Mouse (Mus musculus) liver, postnatal 0 days (tissue): Measurements from ENCODE around the gene Adgrb3. TPM values are rescaled to one million over a fixed set of nuclear protein-coding genes. Genes with fewer than 3 reads are reported as not detected.

Source experiments
- ATAC-seq: fragments of 200-750 bp; cut with Nextera tagmentation; 2 replicates; pipeline ENCODE4 v1.8.0; 2017; ENCODE audit warnings: mild to moderate bottlenecking, moderate library complexity
- DNase-seq: peaks from one replicate; pipeline ENCODE4 v3.0.0-alpha.2; 2016
- H3K27ac ChIP-seq: fragments of 300-500 bp; sonication (generic); 2 replicates; pipeline ENCODE4 v1.5.1; 2014; ENCODE audit warnings: antibody characterized with exemption, moderate library complexity, mild to moderate bottlenecking, low read depth
- H3K27me3 ChIP-seq: fragments of 300-500 bp; sonication (generic); 2 replicates; pipeline ENCODE4 v1.6.1; 2014; ENCODE audit warnings: low read length, control low read depth, mixed read lengths; ENCODE audit not compliant: insufficient read depth
- H3K36me3 ChIP-seq: fragments of 300-500 bp; sonication (generic); replicated peaks from 2 replicates; pipeline ENCODE4 v1.6.1; 2014; ENCODE audit warnings: mild to moderate bottlenecking, control low read depth, low read length, moderate library complexity, mixed read lengths; ENCODE audit not compliant: insufficient read depth
- H3K4me1 ChIP-seq: fragments of 300-500 bp; sonication (generic); 2 replicates; pipeline ENCODE4 v1.6.1; 2014; ENCODE audit warnings: antibody characterized with exemption, mild to moderate bottlenecking, control low read depth; ENCODE audit not compliant: insufficient read depth
- H3K4me2 ChIP-seq: fragments of 300-500 bp; sonication (generic); 2 replicates; pipeline ENCODE4 v1.6.1; 2014; ENCODE audit warnings: low read depth, mild to moderate bottlenecking, low read length, moderate library complexity, mixed read lengths
- H3K4me3 ChIP-seq: fragments of 300-500 bp; sonication (generic); 2 replicates; pipeline ENCODE4 v1.5.1; 2014; ENCODE audit warnings: low read depth, low read length
- H3K9ac ChIP-seq: fragments of 300-500 bp; sonication (generic); replicated peaks from 2 replicates; pipeline ENCODE4 v1.6.1; 2014; ENCODE audit warnings: mild to moderate bottlenecking, moderate library complexity
- H3K9me3 ChIP-seq: fragments of 300-500 bp; sonication (generic); 2 replicates; pipeline ENCODE4 v1.6.1; 2016; ENCODE audit warnings: mild to moderate bottlenecking, control low read depth, low read length, mixed read lengths
- CTCF ChIP-seq: sonication (generic); IDR thresholded peaks from 2 replicates; pipeline ENCODE4 v1.5.1; 2016; ENCODE audit warnings: antibody characterized with exemption, low read depth
- EP300 ChIP-seq: IDR thresholded peaks from 2 replicates; pipeline ENCODE4 v1.6.1; 2016; ENCODE audit warnings: antibody characterized with exemption, low read depth, mild to moderate bottlenecking
- WGBS: fragments of 180-500 bp; shearing (Covaris S2); extraction: QIAGEN DNeasy Blood & Tissue Kit; methylation state at CpG from one replicate; pipeline ENCODE4 v1.1.7; 2014; ENCODE audit not compliant: insufficient replicate concordance; 5-methylcytosine and 5-hydroxymethylcytosine counted together
- polyA plus RNA-seq: library from polyadenylated mRNA; unstranded; fragments of >200 nt; fragmentation: Nextera tagmentation; extraction: Ambion mirVana; gene quantifications from 2 replicates; pipeline ENCODE4 v1.2.1, GENCODE M21; 2015

The Adgrb3 gene
- polyA plus RNA-seq, 1 experiment from 2014 or later = not detected

DNA sequence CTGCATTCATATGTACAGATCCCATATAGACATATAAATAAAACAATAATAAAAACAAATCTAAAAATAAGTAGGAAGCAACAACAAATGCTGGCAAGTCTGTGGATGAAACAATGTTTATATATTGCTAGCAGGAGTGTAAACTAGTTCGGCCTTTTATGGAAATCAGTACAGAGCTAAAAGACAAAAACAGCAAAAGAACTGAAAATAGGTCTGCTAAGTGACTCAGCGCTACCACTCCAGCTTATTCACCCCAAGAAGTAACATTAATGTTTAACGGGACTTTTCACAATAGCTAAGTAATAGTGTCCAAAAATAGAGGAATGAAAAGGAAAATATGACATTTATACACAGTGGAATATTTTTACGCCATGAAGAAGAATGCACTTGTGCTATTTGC lies 471.0 kb downstream of the Adgrb3 start:
- Histone ChIP-seq H3K27me3 (no peaks in the 10 kb centered on the region), H3K4me1 (no peaks in the 10 kb centered on the region), H3K4me2 (no peak overlapping the region), H3K36me3 (no peaks in the 10 kb centered on the region), H3K27ac (no peak overlapping the region), H3K9ac (no peak overlapping the region), H3K4me3 (no peak overlapping the region), H3K9me3 (no peaks in the 10 kb centered on the region)
- TF ChIP-seq CTCF (no peak), EP300 (no peak)
- DNase-seq (no peak), ATAC-seq (no peak)
- WGBS = 79% methylated on average over 4 of the region's 4 CpGs

- Histone ChIP-seq H3K4me3 (no peak overlapping the region), H3K9me3 (no peaks in the 10 kb centered on the region), H3K36me3 (no peaks in the 10 kb centered on the region), H3K4me2 (no peak overlapping the region), H3K27ac (no peak overlapping the region), H3K4me1 (no peaks in the 10 kb centered on the region), H3K9ac (no peak overlapping the region), H3K27me3 (no peaks in the 10 kb centered on the region)
- DNase-seq = no peak
- 78% methylated on average over 5 of the region's 5 CpGs for WGBS
- ATAC-seq = no peak
- TF ChIP-seq EP300 (no peak), CTCF (no peak)
These were observed 474.0 kb downstream of the Adgrb3 start for GRCm38 (mm10) chr1:25355486-25355885.

DNA sequence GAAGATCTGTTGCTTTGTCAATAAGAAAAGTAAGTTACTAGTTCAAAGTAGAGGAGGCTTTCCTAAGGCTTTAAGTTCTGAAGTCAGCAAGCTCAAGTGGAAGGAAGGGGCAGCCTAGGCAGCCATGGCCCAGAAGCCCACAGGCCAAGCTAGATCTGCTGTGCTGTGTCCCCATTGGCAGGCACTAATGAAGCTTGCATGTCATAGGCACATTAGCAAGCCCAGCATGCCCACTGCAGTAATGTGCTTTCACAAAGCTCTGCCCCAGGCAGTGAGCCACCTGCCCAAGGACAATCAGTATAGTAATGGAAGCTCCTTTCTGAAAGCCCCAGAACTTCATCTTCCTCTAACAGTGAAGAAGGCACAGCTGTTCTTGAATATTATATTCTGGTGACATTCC lies 484.6 kb downstream of the Adgrb3 start:
- H3K9me3 ChIP-seq = no peaks in the 10 kb centered on the region; the same call in 1 of the 2 replicates
- no peaks in the 10 kb centered on the region for H3K36me3 ChIP-seq
- no peak overlapping the region for H3K9ac ChIP-seq
- DNase-seq (no peak), ATAC-seq (no peak)
- no peak for TF ChIP-seq CTCF
- no peaks in the 10 kb centered on the region for H3K4me1 ChIP-seq
- no peak overlapping the region for H3K4me2 ChIP-seq
- H3K4me3 ChIP-seq = no peak overlapping the region
- no peaks in the 10 kb centered on the region for H3K27me3 ChIP-seq
- H3K27ac ChIP-seq = no peak overlapping the region

GRCm38 (mm10) chr1:25325406-25325805 lies 504.1 kb downstream of the Adgrb3 start:
- WGBS = 36% methylated on average over 2 of the region's 2 CpGs
- no peak overlapping the region for H3K27ac ChIP-seq
- no peak overlapping the region for H3K4me2 ChIP-seq
- no peak overlapping the region for H3K9ac ChIP-seq
- H3K4me3 ChIP-seq = no peak overlapping the region
- DNase-seq = no peak
- no peak for TF ChIP-seq CTCF
- TF ChIP-seq EP300 = no peak
- H3K9me3 ChIP-seq = no peaks in the 10 kb centered on the region
- ATAC-seq = no peak
- H3K4me1 ChIP-seq = no peaks in the 10 kb centered on the region
- H3K27me3 ChIP-seq = no peaks in the 10 kb centered on the region
- no peaks in the 10 kb centered on the region for H3K36me3 ChIP-seq

GRCm38 (mm10) chr1:25317142-25317541 lies 512.4 kb downstream of the Adgrb3 start:
- ATAC-seq = no peak
- H3K4me2 ChIP-seq = no peak overlapping the region
- H3K27me3 ChIP-seq = no peaks in the 10 kb centered on the region
- H3K9me3 ChIP-seq = no peaks in the 10 kb centered on the region
- H3K27ac ChIP-seq = no peak overlapping the region
- H3K4me1 ChIP-seq = no peaks in the 10 kb centered on the region
- H3K36me3 ChIP-seq = no peaks in the 10 kb centered on the region
- no peak for TF ChIP-seq CTCF
- TF ChIP-seq EP300 = no peak
- DNase-seq = no peak
- H3K4me3 ChIP-seq = no peak overlapping the region
- no peak overlapping the region for H3K9ac ChIP-seq

DNA sequence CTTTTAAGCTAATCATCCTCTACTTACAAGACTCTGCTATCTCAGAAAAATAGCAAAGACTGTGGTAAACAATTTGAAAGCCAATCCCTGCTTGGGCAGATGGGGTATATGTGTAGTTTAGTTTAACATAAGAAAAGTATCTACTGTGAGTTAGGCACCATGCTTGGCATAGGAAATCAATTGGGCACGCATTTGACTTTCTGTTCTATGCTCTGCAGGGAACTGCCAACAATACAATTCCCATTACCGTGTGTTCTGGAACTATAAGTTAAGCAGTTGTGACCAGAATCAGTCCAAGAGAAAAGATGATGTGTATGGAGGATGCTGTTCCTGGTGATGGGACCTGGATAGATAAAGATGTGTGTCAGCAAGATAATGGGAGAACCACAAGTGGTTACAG lies 517.2 kb downstream of the Adgrb3 start:
- no peaks in the 10 kb centered on the region for H3K36me3 ChIP-seq
- H3K27me3 ChIP-seq = no peaks in the 10 kb centered on the region
- H3K27ac ChIP-seq = no peak overlapping the region
- no peak for ATAC-seq
- TF ChIP-seq EP300 = no peak
- TF ChIP-seq CTCF = no peak
- no peak overlapping the region for H3K9ac ChIP-seq
- H3K4me1 ChIP-seq = no peaks in the 10 kb centered on the region
- H3K9me3 ChIP-seq = no peaks in the 10 kb centered on the region
- no peak for DNase-seq
- no peak overlapping the region for H3K4me2 ChIP-seq
- no peak overlapping the region for H3K4me3 ChIP-seq
- WGBS = 79% methylated on average over 2 of the region's 2 CpGs

DNA sequence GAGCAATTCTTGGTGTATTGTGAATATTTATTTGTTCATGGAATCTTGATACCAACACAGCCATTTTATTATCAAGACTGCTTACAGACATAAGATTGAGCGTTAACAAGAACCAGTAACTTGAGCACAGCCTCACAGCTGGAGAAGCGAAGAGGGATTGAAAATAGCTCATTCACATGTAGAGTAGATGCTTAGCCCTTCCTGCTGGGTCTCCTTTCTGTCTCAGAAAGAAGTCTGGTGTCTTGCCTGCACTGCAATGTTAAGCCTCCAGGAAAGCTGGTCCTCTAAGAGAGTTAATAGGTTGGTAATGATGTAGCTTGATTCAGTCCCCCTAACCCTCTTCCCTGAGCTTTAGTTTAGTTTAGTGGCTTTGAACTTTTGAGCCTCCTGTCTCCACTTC lies 519.4 kb downstream of the Adgrb3 start:
- WGBS = 30% methylated on average over 2 of the region's 2 CpGs
- no peak overlapping the region for H3K9ac ChIP-seq
- TF ChIP-seq CTCF (no peak), EP300 (no peak)
- H3K4me3 ChIP-seq = no peak overlapping the region
- ATAC-seq (no peak), DNase-seq (no peak)
- no peaks in the 10 kb centered on the region for H3K27me3 ChIP-seq
- H3K4me2 ChIP-seq = no peak overlapping the region
- no peaks in the 10 kb centered on the region for H3K4me1 ChIP-seq
- no peak overlapping the region for H3K27ac ChIP-seq
- no peaks in the 10 kb centered on the region for H3K36me3 ChIP-seq
- 0 out of 2 replicates have a peak, but pooled peaks cover 3% of the 10 kb centered on the region for H3K9me3 ChIP-seq
